Mouse (Mus musculus) erythroblast, embryonic 14.5 days (primary cell): Measurements from ENCODE around the gene Dennd1a.

Experiments
- GATA1 ChIP-seq: IDR thresholded peaks from 2 replicates; pipeline ENCODE4 v1.6.1; 2012; ENCODE audit warnings: low read length, inconsistent platforms, mixed read lengths
- TAL1 ChIP-seq: IDR thresholded peaks from 3 replicates; pipeline ENCODE4 v1.6.1; 2012; ENCODE audit warnings: low read length, inconsistent platforms, mixed read lengths

- TF ChIP-seq TAL1 (no peak), GATA1 (no peak)
Observed at GRCm38 (mm10) chr2:38064266-38064665, 222.9 kb downstream of the Dennd1a start.
